24 mouse cellular contexts compared by ENCODE assay signal in genomic region chr14:61362268-61362667, GRCm38 (mm10). TPM values are rescaled to one million over a fixed set of nuclear protein-coding genes. Genes with fewer than 3 reads are reported as not detected.
DNase-seq lines count a peak whose midpoint lies in the region; ATAC-seq and TF ChIP-seq lines count a peak whose summit lies in the region.
"Had no signal": no experiment of that assay in that cellular context is flagged by ENCODE, and none has a peak within 500 bp of the region (broad histone marks: within the 10 kb centered on the region; RNA-seq: fewer than 3 reads in every experiment).

No protein-coding gene starts in this region.

- H3K27ac ChIP-seq in liver, adult 2 months (replicated peaks; ENCODE audit: insufficient read depth, low read depth, low read length): peak overlapping the region; percentile 68
- no peak overlapping the region for H3K27ac ChIP-seq in liver, embryonic 12.5 days
- peak overlapping the region; percentile 9; the same call in 1 of the 2 replicates for H3K27ac ChIP-seq in embryonic fibroblast, embryonic 13.5 days (ENCODE audit: insufficient read depth, low read length)
- H3K27ac ChIP-seq: embryonic facial prominence, embryonic 13.5 days; embryonic facial prominence, embryonic 15.5 days; forebrain, embryonic 13.5 days; forebrain, embryonic 15.5 days had no signal

- H3K79me2 ChIP-seq in liver, adult 2 months (ENCODE audit: control insufficient read depth, insufficient read depth, low read length): no peaks in the 10 kb centered on the region; the same call in 1 of the 2 replicates

- no peak for TF ChIP-seq CTCF in liver, adult 2 months (IDR thresholded peaks at IDR 0.05; ENCODE audit: low read depth, low read length)
- no peak for TF ChIP-seq CTCF in embryonic fibroblast, embryonic 13.5 days (IDR thresholded peaks at IDR 0.05; ENCODE audit: borderline replicate concordance, insufficient read depth, low read length)

- no peak for ATAC-seq in liver, embryonic 12.5 days
- ATAC-seq: CD4-positive, CD25-positive, alpha-beta regulatory T cell, adult 4 months; forebrain, embryonic 13.5 days; forebrain, embryonic 15.5 days; forebrain, postnatal 0 days had no signal

- H3K9ac ChIP-seq in liver, adult 2 months (ENCODE audit: low read depth, low read length): no peak overlapping the region
- no peak overlapping the region for H3K9ac ChIP-seq in liver, embryonic 12.5 days
- H3K9ac ChIP-seq: embryonic facial prominence, embryonic 13.5 days; embryonic facial prominence, embryonic 15.5 days; forebrain, embryonic 13.5 days; forebrain, embryonic 15.5 days; forebrain, postnatal 0 days had no signal

- TF ChIP-seq POLR2A in liver, adult 2 months (IDR thresholded peaks at IDR 0.05; ENCODE audit: extremely low read depth, insufficient read depth, low read length): no peak
- no peak for TF ChIP-seq POLR2A in embryonic fibroblast, embryonic 13.5 days (IDR thresholded peaks at IDR 0.05; ENCODE audit: low read depth, low read length)

- no peaks in the 10 kb centered on the region for H3K9me3 ChIP-seq in liver, embryonic 12.5 days (replicated peaks)
- H3K9me3 ChIP-seq: embryonic facial prominence, embryonic 13.5 days; embryonic facial prominence, embryonic 15.5 days; forebrain, embryonic 13.5 days; forebrain, embryonic 15.5 days; G1E had no signal

- no peaks in the 10 kb centered on the region for H3K27me3 ChIP-seq in liver, adult 2 months (ENCODE audit: control insufficient read depth, insufficient read depth, low read length)
- no peaks in the 10 kb centered on the region for H3K27me3 ChIP-seq in liver, embryonic 12.5 days (replicated peaks)
- H3K27me3 ChIP-seq: CH12.LX; embryonic facial prominence, embryonic 13.5 days; embryonic facial prominence, embryonic 15.5 days; forebrain, embryonic 13.5 days; forebrain, embryonic 15.5 days had no signal

- H3K4me3 ChIP-seq in liver, adult 2 months (ENCODE audit: insufficient read depth, low read depth, low read length): no peak overlapping the region
- H3K4me3 ChIP-seq in liver, embryonic 12.5 days: no peak overlapping the region
- no peak overlapping the region for H3K4me3 ChIP-seq in embryonic fibroblast, embryonic 13.5 days (ENCODE audit: insufficient read depth, low read length)
- H3K4me3 ChIP-seq: embryonic facial prominence, embryonic 13.5 days; embryonic facial prominence, embryonic 15.5 days; forebrain, embryonic 13.5 days; forebrain, embryonic 15.5 days had no signal

- peaks cover 30% of the 10 kb centered on the region for H3K4me1 ChIP-seq in liver, adult 2 months (ENCODE audit: control insufficient read depth, insufficient read depth, low read length)
- peaks cover 30% of the 10 kb centered on the region for H3K4me1 ChIP-seq in liver, embryonic 12.5 days
- H3K4me1 ChIP-seq in embryonic fibroblast, embryonic 13.5 days (ENCODE audit: control insufficient read depth, insufficient read depth, low read length): peaks cover 4% of the 10 kb centered on the region

- 49% methylated on average over 2 of the region's 2 CpGs for WGBS in liver, adult 2 months
- 86% methylated on average over 2 of the region's 2 CpGs for WGBS in liver, embryonic 12.5 days (ENCODE audit: insufficient replicate concordance)

- H3K36me3 ChIP-seq in liver, adult 2 months (ENCODE audit: control insufficient read depth, insufficient read depth, low read length): peaks cover 6% of the 10 kb centered on the region; the same call in 1 of the 2 replicates
- H3K36me3 ChIP-seq in liver, embryonic 12.5 days: peaks cover 25% of the 10 kb centered on the region

- no peak overlapping the region for H3K4me2 ChIP-seq in liver, embryonic 12.5 days
- H3K4me2 ChIP-seq: embryonic facial prominence, embryonic 13.5 days; embryonic facial prominence, embryonic 15.5 days; forebrain, embryonic 13.5 days; forebrain, embryonic 15.5 days had no signal

- DNase-seq in heart, adult 11 months: peak; percentile 52
- no peak for DNase-seq in heart, adult 9 months (ENCODE audit: low spot score in 2 of 2)
- peak; percentile 55 for DNase-seq in liver, adult 2 months (ENCODE audit: extremely low read depth, low read depth, low spot score)
- DNase-seq: adrenal gland, adult 2 months; adrenal gland, postnatal 10 days; adrenal gland, postnatal 25 days; B cell, adult 2 months; cerebellum, adult 11 months; cerebellum, adult 18-20 months; cerebellum, adult 8-10 months; cerebellum, adult 9-11 months; cerebellum, postnatal 14 days; cerebellum, postnatal 36 days; embryo, embryonic 11 days; forebrain, postnatal 0 days had no signal

RNA-seq across cellular contexts. Expression of gene Ebpl, which starts 2.0 kb away (rescaled TPM):
- total RNA-seq in liver, adult 2 months (2014; rRNA removed): 17.2 and 17.6 TPM in 2 replicates
- 17.8 and 19.5 TPM in 2 replicates for polyA plus RNA-seq in liver, adult 2 months (2012; rRNA removed)
- 3.9 and 4.3 TPM in 2 replicates for polyA plus RNA-seq in liver, embryonic 12.5 days (2016; fragmentation: Nextera tagmentation; extraction: Ambion mirVana)
- polyA plus RNA-seq in embryonic fibroblast, embryonic 13.5 days (2011; ENCODE audit: insufficient read length, low read depth, missing spikeins): 6.4 and 7.3 TPM in 2 replicates

RNA-seq across cellular contexts. Expression of gene Arl11, which starts 52.7 kb away (rescaled TPM):
- total RNA-seq in liver, adult 2 months (2014; rRNA removed): 0.28 and 0.40 TPM in 2 replicates
- polyA plus RNA-seq in liver, adult 2 months (2012; rRNA removed): 0.07 and 0.37 TPM in 2 replicates
- 1.1 TPM in 2 replicates for polyA plus RNA-seq in liver, embryonic 12.5 days (2016; fragmentation: Nextera tagmentation; extraction: Ambion mirVana)
- polyA plus RNA-seq in embryonic fibroblast, embryonic 13.5 days (2011; ENCODE audit: insufficient read length, low read depth, missing spikeins): 0.49 TPM in 1 of 2 replicates, not detected in the other
- total RNA-seq: G1E had no signal
- polyA plus RNA-seq: CD4-positive, CD25-positive, alpha-beta regulatory T cell, adult 4 months; G1E had no signal

Comparison
In these comparisons a context has a peak if more than half of its experiments do, and no peak if none do; other contexts are left out.
1. DNase-seq: peak in heart, adult 11 months (single experiment) and liver, adult 2 months (single experiment); none in heart, adult 9 months (0 of 2).